Mouse (Mus musculus): ENCODE results near the gene Bnc1.

Gene Bnc1

DNA sequence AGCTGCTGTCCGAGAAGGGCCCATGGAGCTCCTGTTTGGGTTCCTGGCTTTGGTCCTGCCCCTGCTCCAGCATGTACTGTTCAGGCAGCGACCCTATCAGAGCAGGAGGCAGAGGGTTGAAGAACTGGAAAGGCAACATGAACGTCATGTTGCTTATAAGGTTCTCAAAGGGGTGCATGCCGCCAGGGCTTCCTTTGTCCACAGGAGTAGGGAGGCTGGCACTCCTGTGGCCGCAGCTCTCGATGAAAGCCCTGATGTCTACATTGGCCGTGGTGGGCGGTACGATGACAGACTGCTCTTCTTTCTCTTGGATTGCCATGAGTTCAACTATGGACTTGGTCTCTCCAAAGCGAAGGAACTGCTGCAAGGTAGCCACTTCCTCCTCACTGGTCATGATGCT, 17.5 kb downstream of the Bnc1 start:
- DNase-seq (ENCODE audit: low read depth, low spot score) = no peak

DNA sequence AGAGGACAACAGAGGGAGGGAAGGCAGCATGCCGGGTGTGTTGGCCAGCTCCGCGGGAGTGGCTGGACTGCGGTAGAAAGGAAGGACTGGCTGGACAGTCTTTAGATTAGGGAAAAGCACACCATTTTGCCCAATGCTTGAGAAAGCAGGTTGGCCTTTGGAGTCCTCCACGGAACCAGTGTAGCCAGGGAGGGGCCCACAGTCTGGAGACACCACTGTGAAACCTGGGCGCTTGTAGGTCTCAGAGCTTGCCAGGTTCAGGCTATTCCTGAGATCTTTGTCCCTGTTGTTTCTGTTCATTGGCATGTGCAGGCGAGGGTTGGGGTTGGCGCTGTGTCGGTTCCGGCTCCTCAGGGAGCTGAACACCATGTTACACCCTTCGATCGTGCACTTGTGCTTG, 18.2 kb downstream of the Bnc1 start:
- DNase-seq (ENCODE audit: low read depth, low spot score) = no peak

GRCm38 (mm10) chr7:81973339-81973738, 18.8 kb downstream of the Bnc1 start:
- DNase-seq (ENCODE audit: low read depth, low spot score) = no peak

DNA sequence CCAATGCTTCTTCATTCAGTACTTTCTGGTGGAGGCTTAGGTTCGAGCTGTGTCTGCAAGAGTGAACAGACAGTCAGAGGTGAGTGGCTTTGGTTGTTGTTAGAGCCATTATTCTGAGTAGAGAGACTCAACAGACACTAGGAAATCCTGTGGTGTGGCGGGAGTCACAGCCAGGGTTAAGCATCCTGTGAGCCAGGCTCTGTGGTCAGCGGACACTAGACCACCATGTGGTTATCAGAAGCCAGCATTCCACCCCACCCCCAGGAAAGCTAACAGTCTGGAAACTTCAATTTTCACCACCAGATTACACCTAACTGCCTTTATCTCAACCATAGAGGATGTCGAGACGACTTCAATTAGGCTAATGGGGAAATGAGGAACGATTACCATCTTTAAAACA, 23.1 kb downstream of the Bnc1 start:
- DNase-seq (ENCODE audit: low read depth, low spot score) = no peak

DNA sequence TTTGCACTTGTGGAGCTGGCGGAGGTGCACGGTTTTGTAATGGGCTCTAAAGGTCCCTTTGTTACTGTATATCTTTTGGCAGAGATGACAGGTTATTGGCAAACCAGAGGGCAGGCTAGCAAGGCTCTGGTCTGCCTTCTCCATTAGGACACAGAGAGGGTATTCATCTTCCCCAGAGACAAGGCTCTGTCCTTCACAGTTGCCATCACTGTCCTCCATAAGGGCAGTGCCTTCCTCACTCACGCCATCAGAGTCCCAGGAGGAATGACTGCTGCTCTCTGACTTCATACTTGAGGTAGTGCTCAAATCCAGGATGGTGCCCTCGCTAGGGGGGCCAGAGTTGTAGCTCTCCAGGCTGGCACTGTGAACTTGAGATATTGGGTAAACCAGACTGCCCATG, 23.6 kb downstream of the Bnc1 start:
- no peak for DNase-seq (ENCODE audit: low read depth, low spot score)

DNA sequence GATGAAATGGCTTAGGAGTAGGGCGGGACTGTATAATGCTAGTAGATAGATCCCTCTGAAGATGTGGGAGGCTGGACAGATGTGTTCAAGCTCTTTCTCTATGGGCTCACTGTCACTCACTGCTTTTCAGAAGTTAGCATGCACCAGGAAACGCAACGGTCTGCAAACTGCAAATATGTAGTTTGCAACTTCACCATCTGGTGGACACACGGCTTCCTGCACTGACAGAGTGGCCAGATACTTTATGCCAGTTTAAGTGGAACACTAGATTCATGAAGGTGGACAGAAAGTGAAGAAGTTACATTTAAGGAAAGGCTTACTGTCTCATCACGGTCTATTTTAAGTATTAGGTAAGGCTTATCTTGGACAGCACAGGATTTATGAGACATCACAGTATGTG, 25.9 kb downstream of the Bnc1 start:
- no peak for DNase-seq (ENCODE audit: low read depth, low spot score)

DNA sequence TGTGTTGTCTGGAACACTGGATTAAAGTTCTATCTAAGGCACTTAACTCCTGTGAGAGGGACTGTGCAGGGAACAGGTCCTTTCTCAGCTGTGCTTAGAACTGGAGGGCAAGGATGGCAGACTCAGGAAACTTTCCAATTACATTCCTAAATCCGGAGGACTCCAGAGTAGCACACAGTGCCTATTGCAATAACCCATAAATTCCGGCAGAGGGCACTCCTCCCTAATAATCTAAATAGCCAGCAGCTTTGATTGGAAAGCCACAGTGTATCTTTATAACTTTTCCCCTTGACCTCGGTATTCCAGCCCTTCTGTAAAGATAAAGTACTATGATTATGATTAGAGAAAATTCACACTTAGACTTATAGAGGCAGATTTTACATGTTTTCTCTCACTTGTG, 32.4 kb downstream of the Bnc1 start:
- DNase-seq (ENCODE audit: low read depth, low spot score) = peak; percentile 53

GRCm38 (mm10) chr7:81954208-81954846, 37.8 kb downstream of the Bnc1 start:
- peak; percentile 31 for DNase-seq (ENCODE audit: low read depth, low spot score)

- DNase-seq (ENCODE audit: low read depth, low spot score) = no peak
Measured at GRCm38 (mm10) chr7:81950499-81950898, 41.6 kb downstream of the Bnc1 start.

GRCm38 (mm10) chr7:81945398-81945797, 46.7 kb downstream of the Bnc1 start:
- DNase-seq (ENCODE audit: low read depth, low spot score) = peak; percentile 61

GRCm38 (mm10) chr7:81934806-81935205, 57.3 kb downstream of the Bnc1 start:
- peak; percentile 13 for DNase-seq (ENCODE audit: low read depth, low spot score)

- DNase-seq (ENCODE audit: low read depth, low spot score) = peak; percentile 50
Measured at GRCm38 (mm10) chr7:81934267-81934745, 57.8 kb downstream of the Bnc1 start, which contains the start of gene Hdgfl3. TSS of gene Hdgfl3 (minus strand) at chr7:81934473.

- peak; percentile 55 for DNase-seq (ENCODE audit: low read depth, low spot score)
Measured at GRCm38 (mm10) chr7:81933601-81934266, 58.4 kb downstream of the Bnc1 start.

DNA sequence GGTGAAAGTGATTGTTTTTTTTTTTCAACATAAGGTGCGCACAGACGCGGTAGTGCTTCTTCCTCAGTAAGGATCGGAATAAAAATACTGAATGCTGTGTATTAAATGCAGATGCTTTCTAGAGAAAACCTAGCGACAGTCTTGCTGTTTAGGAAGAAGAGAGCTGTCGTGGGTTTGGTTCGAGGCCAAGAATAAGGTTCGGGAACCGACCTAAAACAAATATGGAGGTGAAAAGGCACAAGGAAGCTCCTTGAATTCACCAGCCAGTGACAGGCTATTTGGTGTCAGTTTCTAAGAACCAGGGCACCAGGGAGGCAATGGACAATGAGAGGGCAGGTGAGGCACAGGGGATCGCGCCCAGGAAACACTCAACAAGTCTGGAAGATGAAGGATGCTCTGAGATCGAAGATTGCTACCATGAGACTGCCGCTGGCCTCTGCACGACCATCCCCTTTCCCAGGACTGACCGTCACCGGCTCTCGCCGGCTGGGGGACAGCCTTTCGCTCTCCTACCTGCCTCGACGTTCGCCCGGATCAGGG, 59.0 kb downstream of the Bnc1 start:
- peak; percentile 34 for DNase-seq (ENCODE audit: low read depth, low spot score)

- no peak for DNase-seq (ENCODE audit: low read depth, low spot score)
Measured at GRCm38 (mm10) chr7:81932521-81933045, 59.5 kb downstream of the Bnc1 start.

DNA sequence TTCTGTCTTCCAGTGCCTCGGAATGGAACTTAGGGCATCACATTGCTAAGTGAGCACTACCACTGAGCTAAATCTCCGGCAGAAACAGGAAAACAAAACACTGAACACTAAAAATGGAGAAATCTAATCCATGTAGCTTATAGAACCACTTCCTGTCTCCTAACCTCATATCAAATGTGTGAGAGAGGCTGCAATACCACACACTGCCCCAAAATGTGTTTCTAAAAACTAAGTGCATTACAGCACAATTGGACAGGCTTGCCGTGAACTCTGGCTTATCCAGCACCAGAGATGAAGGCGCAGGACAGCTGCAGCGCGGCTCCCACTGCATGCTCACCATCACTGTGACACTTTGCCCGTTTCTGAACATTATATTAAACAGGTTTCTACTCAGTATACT, 63.1 kb downstream of the Bnc1 start:
- no peak for DNase-seq (ENCODE audit: low read depth, low spot score)

DNA sequence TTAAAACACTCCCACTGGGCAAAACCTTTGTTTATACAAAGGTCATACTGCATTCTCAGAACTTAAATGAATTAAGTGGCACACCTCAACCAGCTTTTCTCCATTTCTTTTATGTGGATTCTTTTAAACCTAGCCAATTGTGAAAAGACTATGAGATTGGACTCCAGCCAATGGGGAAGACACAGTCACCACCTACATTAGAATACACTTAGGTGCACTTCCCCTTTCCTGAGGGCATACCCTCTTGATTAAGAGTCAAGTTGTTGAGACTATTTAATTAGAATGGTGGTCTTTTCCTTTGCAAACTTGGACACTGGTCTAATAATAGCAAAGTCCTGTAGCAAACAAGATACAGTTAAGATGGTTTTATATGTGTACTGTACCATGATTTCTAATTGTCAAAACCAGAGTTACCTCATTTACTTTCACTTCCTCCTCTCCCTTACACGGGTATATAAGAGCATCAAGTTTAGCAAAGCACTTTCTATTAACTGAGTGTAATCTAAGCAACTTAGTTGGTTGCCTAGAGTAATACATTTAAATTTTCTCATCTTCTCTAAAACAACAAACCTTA, 70.6 kb downstream of the Bnc1 start:
- DNase-seq (ENCODE audit: low read depth, low spot score) = no peak

- DNase-seq (ENCODE audit: low read depth, low spot score) = no peak
Measured at GRCm38 (mm10) chr7:81920314-81920713, 71.8 kb downstream of the Bnc1 start.

DNA sequence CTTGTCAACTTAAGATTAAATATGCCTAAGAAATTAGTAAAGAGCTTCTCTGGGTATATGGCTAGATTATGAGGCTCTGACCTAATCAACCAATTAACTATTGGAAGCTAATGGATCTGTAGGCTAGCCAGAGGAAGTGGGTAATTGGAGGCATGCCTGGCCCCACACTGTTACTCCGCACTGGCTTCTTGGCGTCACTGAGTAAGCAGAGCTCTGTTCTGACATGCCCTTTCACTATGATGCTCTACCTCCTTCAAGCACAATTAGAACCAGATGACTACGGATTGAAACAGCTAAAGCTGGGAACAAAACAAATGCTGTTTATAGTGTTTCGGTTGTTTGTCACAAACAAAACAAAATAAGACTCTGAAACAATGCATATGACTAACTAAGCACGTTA, 73.8 kb downstream of the Bnc1 start:
- no peak for DNase-seq (ENCODE audit: low read depth, low spot score)

Data from R1 (cell line).